Mouse (Mus musculus): ENCODE results near the gene Dnaaf2. TPM values are rescaled to one million over a fixed set of nuclear protein-coding genes. Genes with fewer than 3 reads are reported as not detected.
A peak's percentile ranks its signal among the peaks of the same experiment; 100 is the strongest.
"Not testable (repeated sequence)": the region's sequence is repeated elsewhere in the genome, so short reads cannot be mapped to it uniquely, and the experiment has no call there.

Dnaaf2 gene
- total RNA-seq, 1 experiment from 2014 or later, result 0.93 TPM

GRCm38 (mm10) chr12:69168461-69169106 is 29.6 kb downstream of the Dnaaf2 start, which contains the start of gene Lrr1:
Gene Lrr1, plus strand, starts transcription at chr12:69168814.
- peak; percentile 95 for ATAC-seq (ENCODE audit: extremely low read depth, insufficient number of reproducible peaks, low FRiP score, poor library complexity, severe bottlenecking)

- no peak; the same call in 1 of the 2 replicates for ATAC-seq (ENCODE audit: extremely low read depth, insufficient number of reproducible peaks, low FRiP score, poor library complexity, severe bottlenecking)
Observed at GRCm38 (mm10) chr12:69167656-69168460, 30.4 kb downstream of the Dnaaf2 start.

- not testable (repeated sequence) for ATAC-seq (ENCODE audit: extremely low read depth, insufficient number of reproducible peaks, low FRiP score, poor library complexity, severe bottlenecking)
Observed at GRCm38 (mm10) chr12:69166861-69167581, 31.2 kb downstream of the Dnaaf2 start.

- ATAC-seq (ENCODE audit: extremely low read depth, insufficient number of reproducible peaks, low FRiP score, poor library complexity, severe bottlenecking), result no peak
Observed at GRCm38 (mm10) chr12:69164904-69165303, 33.3 kb downstream of the Dnaaf2 start.

GRCm38 (mm10) chr12:69163586-69163985 is 34.6 kb downstream of the Dnaaf2 start:
- not testable (repeated sequence) for ATAC-seq (ENCODE audit: extremely low read depth, insufficient number of reproducible peaks, low FRiP score, poor library complexity, severe bottlenecking)

- not testable (repeated sequence) for ATAC-seq (ENCODE audit: extremely low read depth, insufficient number of reproducible peaks, low FRiP score, poor library complexity, severe bottlenecking)
Observed at GRCm38 (mm10) chr12:69160677-69161076, 37.6 kb downstream of the Dnaaf2 start.

- peak; percentile 59 for ATAC-seq (ENCODE audit: extremely low read depth, insufficient number of reproducible peaks, low FRiP score, poor library complexity, severe bottlenecking)
Observed at GRCm38 (mm10) chr12:69159578-69159940, 38.7 kb downstream of the Dnaaf2 start.

GRCm38 (mm10) chr12:69158765-69159577 is 39.3 kb downstream of the Dnaaf2 start, which contains the start of gene Rps29:
Gene Rps29, minus strand, starts transcription at chr12:69159186.
- ATAC-seq (ENCODE audit: extremely low read depth, insufficient number of reproducible peaks, low FRiP score, poor library complexity, severe bottlenecking), result peak; percentile 97

GRCm38 (mm10) chr12:69158366-69158764 is 39.9 kb downstream of the Dnaaf2 start:
- no peak for ATAC-seq (ENCODE audit: extremely low read depth, insufficient number of reproducible peaks, low FRiP score, poor library complexity, severe bottlenecking)

- ATAC-seq (ENCODE audit: extremely low read depth, insufficient number of reproducible peaks, low FRiP score, poor library complexity, severe bottlenecking), result no peak
Observed at GRCm38 (mm10) chr12:69157107-69157506, 41.1 kb downstream of the Dnaaf2 start.

GRCm38 (mm10) chr12:69156436-69156835 is 41.8 kb downstream of the Dnaaf2 start:
- no peak for ATAC-seq (ENCODE audit: extremely low read depth, insufficient number of reproducible peaks, low FRiP score, poor library complexity, severe bottlenecking)

GRCm38 (mm10) chr12:69155923-69156322 is 42.3 kb downstream of the Dnaaf2 start:
- no peak for ATAC-seq (ENCODE audit: extremely low read depth, insufficient number of reproducible peaks, low FRiP score, poor library complexity, severe bottlenecking)

- no peak for ATAC-seq (ENCODE audit: extremely low read depth, insufficient number of reproducible peaks, low FRiP score, poor library complexity, severe bottlenecking)
Observed at GRCm38 (mm10) chr12:69150049-69150448, 48.2 kb downstream of the Dnaaf2 start.

GRCm38 (mm10) chr12:69147166-69147735 is 51.0 kb downstream of the Dnaaf2 start:
- no peak for ATAC-seq (ENCODE audit: extremely low read depth, insufficient number of reproducible peaks, low FRiP score, poor library complexity, severe bottlenecking)

- ATAC-seq (ENCODE audit: extremely low read depth, insufficient number of reproducible peaks, low FRiP score, poor library complexity, severe bottlenecking), result no peak
Observed at GRCm38 (mm10) chr12:69143460-69143859, 54.8 kb downstream of the Dnaaf2 start.

GRCm38 (mm10) chr12:69139841-69140240 is 58.4 kb downstream of the Dnaaf2 start:
- ATAC-seq (ENCODE audit: extremely low read depth, insufficient number of reproducible peaks, low FRiP score, poor library complexity, severe bottlenecking), result no peak

- no peak for ATAC-seq (ENCODE audit: extremely low read depth, insufficient number of reproducible peaks, low FRiP score, poor library complexity, severe bottlenecking)
Observed at GRCm38 (mm10) chr12:69139201-69139600, 59.0 kb downstream of the Dnaaf2 start.
